Mouse (Mus musculus) bone marrow macrophage, adult 2 months (primary cell): ENCODE data around the gene Retsat.

Experiments used
- CTCF ChIP-seq: IDR thresholded peaks from 2 replicates; pipeline ENCODE4 v1.5.1; 2012; ENCODE audit warnings: low read depth, mild to moderate bottlenecking, low read length, moderate library complexity
- POLR2A ChIP-seq: IDR thresholded peaks from 2 replicates; pipeline ENCODE4 v1.6.1; 2012; ENCODE audit warnings: mild to moderate bottlenecking, low read depth, low read length, borderline replicate concordance

DNA sequence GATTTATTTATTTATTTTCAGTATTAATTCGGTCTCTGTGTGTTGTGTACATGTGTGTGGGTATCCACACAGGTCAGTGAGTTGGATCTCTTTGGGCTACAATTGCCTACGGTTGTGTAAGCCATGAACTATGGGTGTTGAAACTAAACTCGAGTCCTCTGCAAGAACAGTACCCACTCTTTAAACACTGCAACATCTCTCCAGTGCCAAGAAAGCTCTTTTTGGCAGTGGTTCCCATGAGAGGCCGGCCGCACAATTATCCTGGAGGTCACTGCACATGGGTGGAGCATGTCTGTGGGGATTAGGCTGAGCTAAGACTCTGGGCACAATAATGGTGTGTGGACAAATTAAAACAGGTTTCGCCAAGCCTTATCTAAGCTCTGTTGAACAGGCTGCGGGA, 55.1 kb downstream of the Retsat start:
- TF ChIP-seq CTCF, result no peak
- TF ChIP-seq POLR2A, result no peak
